Mouse (Mus musculus): Measurements from ENCODE around the gene Sema3d.

Sema3d gene

DNA sequence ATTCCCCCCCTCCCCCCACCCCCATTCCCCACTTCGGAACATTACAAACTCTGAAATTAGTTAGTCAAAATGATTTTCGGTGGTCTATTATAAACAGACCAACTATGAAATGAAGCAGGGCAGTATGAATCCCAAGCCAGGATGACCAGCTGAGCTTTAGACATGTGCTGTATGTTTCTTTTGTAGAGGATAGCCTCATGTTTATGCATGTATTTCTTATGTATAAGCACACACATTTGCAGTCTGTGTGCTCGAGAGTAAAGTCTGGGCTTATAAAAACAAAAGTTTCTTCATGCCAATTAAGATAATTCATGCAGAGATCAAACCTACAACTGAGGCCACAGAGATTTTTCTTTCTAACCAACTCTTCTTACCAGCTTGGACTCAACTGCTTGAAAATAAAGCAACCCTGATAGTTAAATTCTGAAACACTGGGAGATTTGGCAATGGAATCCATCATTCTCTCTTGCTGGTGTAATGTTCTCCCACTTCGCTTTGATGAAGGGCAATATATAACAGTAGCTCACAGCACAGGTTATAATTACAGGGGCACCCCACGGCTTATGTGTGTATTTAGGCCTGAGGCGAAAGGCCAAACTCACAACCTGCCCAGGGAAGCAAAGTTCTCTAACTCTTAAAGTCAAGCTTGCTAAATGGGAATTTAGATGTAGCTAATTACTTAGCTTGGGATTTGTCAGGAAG, 115.2 kb downstream of the Sema3d start:
- DNase-seq (ENCODE audit: inconsistent age in 2 of 2, low spot score in 1 of 2): no peak

DNA sequence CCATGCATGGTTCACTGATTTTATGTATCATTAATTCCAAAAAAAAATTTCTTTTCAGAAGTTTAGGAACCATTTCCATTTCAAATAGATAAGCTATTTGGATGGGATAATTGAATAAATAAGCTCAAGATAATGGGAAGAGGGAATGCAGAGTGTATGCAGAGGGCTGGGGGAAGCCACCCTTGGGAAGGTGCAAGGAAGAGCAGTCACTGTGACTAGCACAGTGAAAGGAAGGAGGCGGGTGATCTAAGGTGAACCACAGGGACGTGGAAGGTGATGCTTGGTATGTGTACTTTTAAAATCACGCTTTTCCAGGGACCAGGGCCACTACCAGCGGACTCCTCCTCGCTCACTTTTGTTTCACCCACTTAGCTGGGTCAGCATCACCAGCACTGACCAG, 115.9 kb downstream of the Sema3d start:
- DNase-seq (ENCODE audit: inconsistent age in 2 of 2, low spot score in 1 of 2): no peak

DNA sequence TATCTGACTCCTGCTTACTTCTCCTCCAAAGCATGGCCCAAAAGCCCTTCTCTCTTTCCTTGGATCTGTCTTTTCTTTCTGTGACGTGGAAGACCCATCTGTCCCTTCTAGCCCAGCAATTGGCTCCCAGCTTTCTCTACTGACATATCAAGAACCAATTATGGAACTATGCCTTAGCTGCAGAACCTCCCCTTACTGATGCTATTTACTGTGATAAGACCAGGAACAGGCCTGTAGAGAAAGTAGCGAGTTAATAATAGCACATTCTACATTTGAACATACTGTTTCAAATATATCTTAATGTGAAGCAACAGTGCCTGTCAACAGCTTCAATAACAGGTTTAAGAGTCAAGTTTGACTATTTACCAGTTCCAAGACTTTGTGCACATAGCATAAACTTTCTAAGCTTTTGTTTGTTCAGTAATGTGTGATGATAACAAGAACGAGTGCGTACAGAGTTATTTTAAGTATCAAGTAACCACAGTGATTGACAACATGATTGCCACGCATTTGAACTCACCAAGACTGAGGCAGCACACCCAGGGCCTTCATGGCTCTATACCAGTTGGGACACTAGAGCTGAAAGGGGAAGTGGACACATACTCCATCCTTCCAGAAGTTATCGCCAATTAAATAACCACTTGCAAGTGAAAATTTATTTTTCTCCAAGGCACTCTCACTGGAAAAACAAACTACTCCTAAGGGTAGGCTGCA, 116.8 kb downstream of the Sema3d start:
- DNase-seq (ENCODE audit: inconsistent age in 2 of 2, low spot score in 1 of 2): no peak

DNA sequence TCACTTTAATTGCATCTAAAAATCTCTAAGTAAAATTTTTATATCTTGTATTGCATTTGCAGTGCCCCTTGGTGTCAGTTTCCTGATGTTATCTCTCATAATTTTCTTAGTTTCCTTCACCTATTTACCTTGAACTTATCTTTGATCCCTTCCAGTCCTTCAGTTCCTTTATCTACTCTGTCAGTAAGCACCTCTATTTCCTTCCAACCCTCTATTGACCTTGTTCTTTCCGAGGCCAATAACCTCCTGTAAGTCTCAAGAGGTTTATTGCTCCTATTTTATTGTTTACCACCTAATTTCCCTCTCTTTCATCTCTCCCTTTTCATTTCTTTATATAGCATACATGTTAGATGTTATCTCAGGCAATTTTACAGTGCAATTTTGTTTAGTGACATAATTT, 129.3 kb downstream of the Sema3d start:
- no peak for DNase-seq (ENCODE audit: inconsistent age in 2 of 2, low spot score in 1 of 2)

DNA sequence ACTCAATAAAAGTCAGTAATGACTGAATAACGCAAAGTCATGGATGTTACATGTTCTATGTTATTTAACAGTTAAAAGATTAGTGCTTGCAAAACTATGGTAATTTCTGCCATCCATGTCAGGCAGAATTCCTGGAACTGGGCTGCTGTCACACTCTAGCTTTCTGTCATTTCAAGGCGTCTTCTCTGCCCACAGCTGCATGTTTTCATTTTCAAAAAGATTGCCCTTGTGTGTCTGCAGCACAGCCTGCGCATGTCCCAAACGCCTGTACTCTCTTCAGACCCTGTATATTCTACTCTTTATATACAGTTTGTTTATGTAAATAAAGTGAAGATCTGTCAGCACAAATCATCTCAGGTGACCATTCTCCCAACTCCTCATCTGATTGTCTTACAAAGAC, 132.1 kb downstream of the Sema3d start:
- DNase-seq (ENCODE audit: inconsistent age in 2 of 2, low spot score in 1 of 2): no peak

DNA sequence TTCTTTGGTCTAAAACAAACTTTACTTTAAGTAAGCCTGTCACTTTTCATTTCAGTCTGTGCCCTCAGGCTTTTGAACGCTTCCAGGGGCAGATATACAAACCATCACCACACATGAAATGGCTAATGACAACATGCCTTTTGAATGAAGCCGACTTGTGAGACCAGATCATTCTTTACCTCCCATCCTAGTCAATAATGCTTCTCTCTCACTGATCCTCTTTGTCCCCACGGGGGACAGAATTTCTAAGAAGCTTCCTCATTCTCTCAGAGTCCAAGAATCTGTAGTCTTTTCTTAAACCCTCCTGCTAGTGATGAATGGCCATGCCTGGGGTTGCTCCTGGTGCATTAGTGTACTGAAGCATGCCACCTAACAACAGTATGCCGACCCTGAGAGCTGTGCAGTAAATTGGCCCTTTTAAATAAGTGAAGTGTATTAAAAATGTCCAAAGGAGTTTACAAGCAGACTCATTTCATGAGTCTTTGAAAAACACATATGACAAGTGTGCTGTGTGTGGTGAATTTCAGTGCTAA, 142.1 kb downstream of the Sema3d start:
- no peak for DNase-seq (ENCODE audit: inconsistent age in 2 of 2, low spot score in 1 of 2)

DNA sequence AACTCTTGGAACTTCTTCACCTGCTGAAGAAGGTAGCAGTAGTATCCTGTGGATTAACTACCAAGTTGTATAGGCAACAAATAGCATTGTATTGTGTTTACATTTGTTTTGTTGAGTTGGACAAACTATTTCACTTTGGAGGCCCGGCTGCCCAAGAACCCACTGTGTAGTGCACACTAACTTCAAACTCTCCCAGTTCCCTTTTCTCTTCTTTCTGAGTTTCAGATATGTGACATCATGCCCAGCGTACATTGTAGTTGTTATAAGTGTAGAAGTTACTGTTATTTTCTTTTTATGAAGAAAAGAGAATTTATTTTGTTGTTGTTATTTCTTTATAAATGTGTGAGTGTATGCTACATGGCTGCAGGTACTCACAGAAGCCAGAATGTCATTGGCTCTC, 145.4 kb downstream of the Sema3d start:
- DNase-seq (ENCODE audit: inconsistent age in 2 of 2, low spot score in 1 of 2): no peak

DNA sequence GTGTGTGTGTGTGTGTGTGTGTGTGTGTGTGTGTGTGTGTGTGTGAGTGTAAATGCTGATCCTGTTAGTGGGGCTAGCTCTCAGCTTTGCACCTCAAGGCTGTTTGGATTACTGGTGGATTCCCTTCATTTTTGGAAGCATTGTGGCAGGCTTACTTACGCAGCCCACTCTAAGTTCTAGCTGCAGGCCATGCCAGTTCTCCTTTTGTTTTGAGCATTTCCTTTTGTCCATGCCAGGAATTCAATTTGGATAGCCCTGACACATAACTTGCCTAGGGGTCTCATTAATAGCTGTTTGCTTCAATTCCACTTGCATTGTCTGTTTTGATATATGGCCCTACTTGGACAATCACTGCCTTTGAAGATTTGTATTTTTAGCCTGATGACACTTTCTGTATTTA, 146.6 kb downstream of the Sema3d start:
- DNase-seq (ENCODE audit: inconsistent age in 2 of 2, low spot score in 1 of 2): no peak

DNA sequence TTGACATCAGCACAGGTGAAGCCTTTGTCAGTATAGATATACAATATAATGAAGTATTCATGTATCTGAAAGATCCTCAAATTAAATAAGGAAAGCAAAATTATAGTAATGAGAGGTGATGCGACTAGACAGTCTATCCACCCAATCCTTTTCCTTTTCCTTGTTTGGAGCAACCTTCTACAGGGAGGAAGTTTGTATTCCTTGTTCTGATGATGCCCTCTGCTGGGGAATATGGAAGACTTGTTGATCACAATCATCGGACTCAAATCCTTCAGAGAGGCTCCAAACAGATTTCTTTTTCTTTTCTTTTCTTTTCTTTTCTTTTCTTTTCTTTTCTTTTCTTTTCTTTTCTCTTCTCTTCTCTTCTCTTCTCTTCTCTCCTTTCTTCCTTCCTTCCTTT, 158.1 kb downstream of the Sema3d start:
- peak in 1 of 2 experiments; percentile 67 for DNase-seq (ENCODE audit: inconsistent age in 2 of 2, low spot score in 1 of 2)

DNA sequence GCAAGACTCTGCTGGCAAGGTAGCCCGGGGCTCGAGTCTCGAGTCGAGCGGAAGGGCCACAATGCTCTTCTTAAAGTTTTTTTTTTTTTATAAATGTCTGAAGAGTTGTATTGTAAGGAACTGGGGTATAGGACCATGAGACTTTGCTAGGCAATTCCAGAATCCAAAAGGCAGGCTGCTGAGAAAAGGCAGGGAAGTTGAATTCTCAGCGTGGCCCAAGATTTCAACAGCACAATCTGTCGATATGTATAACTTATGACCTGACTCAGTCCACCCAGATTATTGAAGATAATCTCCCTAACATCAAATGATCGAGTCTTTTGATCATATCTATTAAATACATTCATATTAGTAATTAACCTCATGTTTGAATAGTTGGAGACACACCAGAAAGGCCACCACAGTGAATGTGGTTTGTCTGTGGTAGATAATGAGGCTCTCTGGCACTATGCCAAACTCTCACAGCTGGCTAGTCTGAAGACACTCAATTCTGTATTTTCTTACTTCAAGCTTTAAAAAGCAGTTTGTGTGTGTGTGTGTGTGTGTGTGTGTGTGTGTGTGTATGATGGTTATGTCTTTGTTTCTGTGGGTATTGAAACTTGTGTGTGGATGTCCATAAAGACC, 166.0 kb downstream of the Sema3d start:
- no peak for DNase-seq (ENCODE audit: inconsistent age in 2 of 2, low spot score in 1 of 2)

DNA sequence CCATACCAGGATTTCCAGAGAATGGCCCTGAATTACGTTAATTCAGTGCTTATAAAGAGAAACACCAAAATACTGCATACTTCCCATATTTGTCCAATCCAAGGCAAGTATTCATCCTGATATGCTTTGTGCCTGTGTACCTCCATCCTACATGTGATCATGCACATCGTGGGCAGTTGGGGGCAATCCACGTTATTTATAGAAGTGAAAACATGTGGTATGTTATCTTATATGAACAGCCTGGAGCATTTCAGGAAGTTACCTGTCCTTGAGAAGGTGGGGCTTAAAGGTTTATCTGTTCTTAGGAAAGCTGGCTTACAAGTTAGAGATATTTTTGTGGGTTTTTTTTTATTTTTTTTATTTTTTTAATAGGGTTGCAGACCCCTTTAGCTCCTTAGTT, 172.2 kb downstream of the Sema3d start:
- no peak for DNase-seq (ENCODE audit: inconsistent age in 2 of 2, low spot score in 1 of 2)

DNA sequence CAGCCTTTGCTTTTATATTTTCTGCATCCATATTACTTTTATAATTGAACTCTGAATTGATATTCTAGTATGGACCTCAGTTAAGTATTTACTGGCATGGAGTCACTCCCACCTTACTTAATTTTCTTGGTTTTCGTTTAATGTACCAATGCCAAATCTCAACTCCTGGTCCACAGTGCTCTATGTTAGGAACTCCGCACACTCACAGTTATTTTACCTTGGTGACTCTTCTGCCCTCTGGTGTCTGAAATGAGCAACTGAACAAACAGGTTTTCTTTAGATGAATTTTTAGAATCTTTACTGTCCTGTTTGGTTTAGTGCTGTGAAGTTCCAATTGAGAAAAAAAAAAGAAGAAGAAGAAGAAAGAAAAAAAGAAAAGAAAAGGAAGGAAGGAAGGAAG, 174.7 kb downstream of the Sema3d start:
- peak in 1 of 2 experiments; percentile 43 for DNase-seq (ENCODE audit: inconsistent age in 2 of 2, low spot score in 1 of 2)

DNA sequence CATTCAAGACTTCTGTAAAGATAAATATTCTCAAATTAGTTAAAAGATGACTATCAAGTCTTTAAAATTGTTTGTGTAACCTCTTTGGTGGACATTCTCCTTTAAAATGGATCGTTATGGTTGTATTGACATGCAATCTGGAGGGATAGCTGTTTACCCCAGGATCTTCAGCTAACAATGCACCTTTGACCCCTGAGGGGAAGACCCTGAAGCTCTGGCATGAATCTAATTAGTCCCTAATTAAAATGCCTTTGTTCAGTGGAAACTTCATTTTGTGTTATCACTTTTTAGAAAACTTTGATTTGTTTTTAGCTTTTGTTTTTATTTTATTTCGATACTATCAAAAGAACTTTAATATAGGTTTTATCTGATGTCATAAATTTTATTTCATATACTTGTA, 178.6 kb downstream of the Sema3d start:
- peak in 1 of 2 experiments; percentile 7 for DNase-seq (ENCODE audit: inconsistent age in 2 of 2, low spot score in 1 of 2)

DNA sequence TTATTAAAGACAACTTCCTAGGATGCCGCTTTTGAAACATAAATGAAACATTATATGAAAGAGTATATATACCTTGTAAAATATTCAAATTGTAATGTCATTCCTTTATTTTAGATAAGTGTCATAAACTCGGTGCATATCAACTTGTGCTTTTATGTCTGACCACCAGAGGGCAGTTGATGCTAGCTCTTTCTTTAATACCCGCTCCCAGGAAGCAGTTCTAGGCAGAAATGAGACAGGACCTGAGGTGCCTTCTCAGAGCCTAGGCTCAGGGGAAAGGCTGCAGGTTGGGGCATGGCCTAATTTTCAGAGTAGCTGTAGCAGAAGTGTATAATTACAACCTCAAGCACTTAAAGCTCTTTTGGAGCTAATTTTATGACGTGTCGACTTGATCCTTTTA, 179.0 kb downstream of the Sema3d start:
- peak; percentile 26 to 83 for DNase-seq (ENCODE audit: inconsistent age in 2 of 2, low spot score in 1 of 2)

DNA sequence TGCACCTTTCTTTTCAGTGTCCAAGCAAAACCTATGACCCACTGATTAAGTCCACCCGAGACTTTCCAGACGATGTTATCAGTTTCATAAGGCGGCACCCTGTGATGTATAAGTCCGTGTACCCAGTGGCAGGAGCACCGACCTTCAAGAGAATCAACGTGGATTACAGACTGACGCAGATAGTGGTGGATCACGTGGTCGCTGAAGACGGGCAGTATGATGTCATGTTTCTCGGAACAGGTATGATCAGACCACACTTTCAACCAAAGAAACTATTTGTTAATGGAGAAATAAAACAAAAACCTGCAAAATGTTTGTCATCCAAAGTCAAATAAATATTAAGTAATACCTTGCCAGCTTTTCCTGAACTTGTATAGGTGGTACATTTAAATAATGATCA, 179.9 kb downstream of the Sema3d start:
- no peak for DNase-seq (ENCODE audit: inconsistent age in 2 of 2, low spot score in 1 of 2)

DNA sequence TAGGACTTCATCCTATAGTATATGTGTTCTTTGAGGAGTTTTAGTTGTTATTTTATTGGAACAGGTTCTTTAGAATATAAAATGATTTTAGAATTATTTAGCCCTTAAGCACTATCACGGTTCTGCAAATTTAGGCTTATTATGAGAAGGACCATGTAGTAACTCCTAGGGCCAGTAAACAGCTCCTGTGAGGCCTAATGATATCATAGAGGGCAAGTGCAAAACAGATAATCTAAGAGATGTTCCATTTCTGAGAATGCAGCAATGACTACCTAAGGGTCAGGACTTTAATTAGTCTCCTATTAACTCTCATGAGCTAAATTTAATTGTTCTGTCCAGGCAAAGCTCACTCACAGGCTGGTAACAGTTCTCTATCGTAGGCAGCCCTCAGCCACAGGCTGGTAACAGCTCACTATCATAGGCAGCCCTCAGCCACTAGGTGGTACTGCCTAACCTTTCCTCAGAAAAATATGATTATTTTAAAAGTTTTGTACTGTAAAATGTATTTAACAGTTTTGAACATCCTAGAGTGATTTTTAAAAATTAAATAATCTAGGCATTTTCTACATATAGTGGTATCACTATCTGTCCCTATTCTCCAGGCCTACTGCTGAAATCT, 181.5 kb downstream of the Sema3d start:
- DNase-seq (ENCODE audit: inconsistent age in 2 of 2, low spot score in 1 of 2): no peak

DNA sequence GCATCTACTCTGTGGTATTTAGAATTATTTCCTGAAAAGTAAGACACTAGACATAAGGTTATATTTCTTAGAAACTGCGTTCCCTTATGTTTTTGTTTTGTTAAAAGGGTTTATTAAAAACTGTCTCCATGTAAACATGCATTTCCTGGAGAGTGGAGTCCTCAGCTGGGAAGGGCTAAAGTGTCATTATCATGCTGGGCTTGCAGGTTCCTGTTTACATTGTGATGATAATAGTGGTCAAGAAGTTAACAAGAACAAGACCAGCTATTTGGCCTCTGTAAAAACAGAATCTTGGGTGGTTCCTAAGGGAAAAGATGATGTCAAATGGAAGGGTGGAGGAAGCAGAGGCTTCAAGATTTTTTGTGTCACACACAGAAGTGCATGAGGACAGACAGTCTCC, 183.4 kb downstream of the Sema3d start:
- DNase-seq (ENCODE audit: inconsistent age in 2 of 2, low spot score in 1 of 2): no peak

DNA sequence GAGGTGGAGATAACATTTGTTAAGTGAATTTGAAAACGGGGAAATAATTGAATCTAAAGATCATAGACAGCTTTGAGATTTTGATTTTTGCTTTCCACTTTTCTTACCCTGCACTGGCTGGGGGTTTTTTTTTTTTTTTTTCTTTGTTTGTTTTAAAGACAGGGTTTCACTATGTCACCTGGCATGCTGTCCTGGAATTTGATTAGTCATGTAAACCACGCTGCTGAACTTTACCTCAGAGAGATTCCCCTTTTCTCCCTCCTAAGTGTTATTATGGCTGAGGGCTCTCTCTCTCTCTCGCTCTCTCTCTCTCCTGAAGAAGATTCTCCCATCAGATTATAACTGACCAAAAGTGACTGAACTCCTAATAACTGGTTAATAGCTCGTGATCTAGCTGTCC, 191.4 kb downstream of the Sema3d start:
- DNase-seq (ENCODE audit: inconsistent age in 2 of 2, low spot score in 1 of 2): no peak

DNA sequence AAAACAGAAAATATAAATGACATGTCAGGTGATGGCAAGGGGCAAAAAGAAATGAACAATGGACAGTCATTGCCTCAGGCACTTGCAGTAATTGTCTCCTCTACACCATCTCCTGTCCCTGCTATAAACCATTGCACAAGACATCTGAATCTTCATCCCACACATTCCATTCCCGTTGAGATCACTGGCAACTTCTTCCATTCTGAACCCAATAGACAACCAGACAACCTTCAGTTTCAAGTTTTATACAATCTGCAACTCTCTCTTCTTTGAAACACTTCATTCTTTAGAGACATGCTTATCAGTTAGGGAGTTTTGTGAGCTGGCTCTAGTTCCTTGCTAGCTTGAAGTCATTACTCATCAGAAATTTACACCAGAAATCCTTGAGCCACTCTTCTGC, 192.1 kb downstream of the Sema3d start:
- no peak for DNase-seq (ENCODE audit: inconsistent age in 2 of 2, low spot score in 1 of 2)

DNA sequence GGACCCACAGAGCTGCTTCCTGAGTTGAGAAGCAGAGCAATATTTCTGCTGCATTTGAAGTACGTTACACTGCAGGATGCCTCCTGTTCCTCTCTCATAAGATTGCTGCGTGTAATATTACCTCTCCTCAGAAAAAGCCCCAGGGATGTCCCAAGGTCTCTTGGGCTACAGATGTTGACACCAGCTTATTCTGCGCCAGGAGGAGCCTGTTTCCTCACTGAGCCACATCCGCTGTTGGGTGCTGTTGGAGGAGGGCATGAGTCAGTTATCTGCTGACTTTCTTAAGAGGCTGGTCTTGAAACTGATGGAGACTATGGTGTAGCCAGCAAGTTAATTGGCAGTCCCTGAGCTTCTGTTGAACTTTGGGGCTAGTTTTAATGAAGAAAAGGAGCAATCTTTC, 196.6 kb downstream of the Sema3d start:
- no peak for DNase-seq (ENCODE audit: inconsistent age in 2 of 2, low spot score in 1 of 2)

DNA sequence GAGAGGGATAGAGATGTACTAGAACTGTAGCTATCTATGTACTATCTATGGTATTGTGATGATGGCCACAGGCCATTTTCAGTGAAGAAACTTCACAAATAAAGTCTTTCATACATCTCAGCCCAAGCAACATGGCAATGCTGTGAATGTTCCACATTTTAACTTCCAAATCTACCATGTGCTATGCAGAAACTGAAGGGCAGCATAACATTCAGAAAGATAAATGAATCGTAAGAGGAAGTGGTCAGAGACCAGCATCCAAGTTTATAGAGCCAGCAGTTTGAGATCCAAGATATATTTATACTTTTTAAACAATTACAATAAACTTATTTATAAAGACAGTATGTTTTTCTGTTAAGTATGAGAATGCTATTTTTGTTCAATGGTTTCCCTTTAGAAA, 199.4 kb downstream of the Sema3d start:
- DNase-seq (ENCODE audit: inconsistent age in 2 of 2, low spot score in 1 of 2): no peak

All from adrenal gland, adult (tissue).